Mouse (Mus musculus): ENCODE measurements at regions not wholly inside any gene's neighbourhood (a gene's known extent, or its start where the extent isn't known, plus 50 kb on each side); places are given as distances from the start of the nearest gene placed in this dataset.

GRCm38 (mm10) chr3:156253172-156253934 lies 308.2 kb upstream of the Negr1 start:
- DNase-seq (ENCODE audit: low read depth, low spot score) = no peak

- DNase-seq (ENCODE audit: low read depth, low spot score) = no peak
These were observed 304.9 kb upstream of the Negr1 start for GRCm38 (mm10) chr3:156256719-156257118.

- no peak for DNase-seq (ENCODE audit: low read depth, low spot score)
These were observed 296.9 kb upstream of the Negr1 start for GRCm38 (mm10) chr3:156264654-156265053.

GRCm38 (mm10) chr3:156267727-156268126 lies 293.9 kb upstream of the Negr1 start:
- DNase-seq (ENCODE audit: low read depth, low spot score) = no peak

GRCm38 (mm10) chr3:156299984-156300770 lies 261.4 kb upstream of the Negr1 start:
- no peak for DNase-seq (ENCODE audit: low read depth, low spot score)

- no peak for DNase-seq (ENCODE audit: low read depth, low spot score)
These were observed 260.3 kb upstream of the Negr1 start for GRCm38 (mm10) chr3:156301302-156301701.

- DNase-seq (ENCODE audit: low read depth, low spot score) = no peak
These were observed 259.8 kb upstream of the Negr1 start for GRCm38 (mm10) chr3:156301745-156302144.

GRCm38 (mm10) chr3:156304174-156304573 lies 257.4 kb upstream of the Negr1 start:
- DNase-seq (ENCODE audit: low read depth, low spot score) = no peak

- DNase-seq (ENCODE audit: low read depth, low spot score) = no peak
These were observed 256.5 kb upstream of the Negr1 start for GRCm38 (mm10) chr3:156305064-156305463.

- no peak for DNase-seq (ENCODE audit: low read depth, low spot score)
These were observed 226.4 kb upstream of the Negr1 start for GRCm38 (mm10) chr3:156335033-156335793.

- DNase-seq (ENCODE audit: low read depth, low spot score) = no peak
These were observed 220.1 kb upstream of the Negr1 start for GRCm38 (mm10) chr3:156341484-156341883.

- DNase-seq (ENCODE audit: low read depth, low spot score) = no peak
These were observed 209.9 kb upstream of the Negr1 start for GRCm38 (mm10) chr3:156351727-156352126.

GRCm38 (mm10) chr3:156353430-156353829 lies 208.2 kb upstream of the Negr1 start:
- no peak for DNase-seq (ENCODE audit: low read depth, low spot score)

GRCm38 (mm10) chr3:156353841-156354473 lies 207.6 kb upstream of the Negr1 start:
- DNase-seq (ENCODE audit: low read depth, low spot score) = no peak

GRCm38 (mm10) chr3:156368669-156369343 lies 192.8 kb upstream of the Negr1 start:
- no peak for DNase-seq (ENCODE audit: low read depth, low spot score)

- DNase-seq (ENCODE audit: low read depth, low spot score) = no peak
These were observed 184.9 kb upstream of the Negr1 start for GRCm38 (mm10) chr3:156376717-156377116.

- no peak for DNase-seq (ENCODE audit: low read depth, low spot score)
These were observed 178.7 kb upstream of the Negr1 start for GRCm38 (mm10) chr3:156382919-156383318.

GRCm38 (mm10) chr3:156406136-156406535 lies 155.5 kb upstream of the Negr1 start:
- no peak for DNase-seq (ENCODE audit: low read depth, low spot score)

- no peak for DNase-seq (ENCODE audit: low read depth, low spot score)
These were observed 154.5 kb upstream of the Negr1 start for GRCm38 (mm10) chr3:156407112-156407511.

GRCm38 (mm10) chr3:156410126-156410525 lies 151.5 kb upstream of the Negr1 start:
- DNase-seq (ENCODE audit: low read depth, low spot score) = no peak

GRCm38 (mm10) chr3:156412757-156413156 lies 148.8 kb upstream of the Negr1 start:
- no peak for DNase-seq (ENCODE audit: low read depth, low spot score)

All from embryo, embryonic 11.5 days (tissue).